Mouse (Mus musculus) left cerebral cortex, postnatal 14 days (tissue): Measurements from ENCODE around the gene Gstp1. TPM values are rescaled to one million over a fixed set of nuclear protein-coding genes. Genes with fewer than 3 reads are reported as not detected.
"Not testable (repeated sequence)": the region's sequence is repeated elsewhere in the genome, so short reads cannot be mapped to it uniquely, and the experiment has no call there.

Source experiments
- DNase-seq, 2 experiments: peaks; one replicate each; pipeline ENCODE4 v3.0.0; 2021 to 2022; ENCODE audit warnings: low spot score in 2 of 2, mixed read lengths in 1 of 2
- intact Hi-C: fragments of 180-260 bp; cut with DNase I; formaldehyde crosslinking; loops from one replicate; pipeline ENCODE4 v1.15.1; 2025
- long read RNA-seq, 2 experiments: library from polyadenylated mRNA; stranded (forward); transcript quantifications; one replicate each; pipeline ENCODE4 v2.0.0; 2021
- total RNA-seq, 2 experiments: library from RNA; stranded (reverse); gene quantifications; 2 replicates each; pipeline ENCODE4 v1.2.3; 2021

The Gstp1 gene
- total RNA-seq: 100 to 1,000 TPM; 213 to 245 TPM
- long read RNA-seq, experiment 1, transcript Gstp1-201 (7 exons, 821 nt): major isoform, 117 of 129 reads
- long read RNA-seq, experiment 1, partial matches to known transcripts: 9 of 129 reads
- long read RNA-seq, experiment 1, other reads (novel, unspliced or antisense): 2 of 129 reads
- long read RNA-seq, experiment 2, transcript Gstp1-201 (7 exons, 821 nt): major isoform, 76 of 82 reads
- long read RNA-seq, experiment 2, partial matches to known transcripts: 5 of 82 reads
- long read RNA-seq, experiment 2, other reads (novel, unspliced or antisense): 1 of 82 reads

DNA sequence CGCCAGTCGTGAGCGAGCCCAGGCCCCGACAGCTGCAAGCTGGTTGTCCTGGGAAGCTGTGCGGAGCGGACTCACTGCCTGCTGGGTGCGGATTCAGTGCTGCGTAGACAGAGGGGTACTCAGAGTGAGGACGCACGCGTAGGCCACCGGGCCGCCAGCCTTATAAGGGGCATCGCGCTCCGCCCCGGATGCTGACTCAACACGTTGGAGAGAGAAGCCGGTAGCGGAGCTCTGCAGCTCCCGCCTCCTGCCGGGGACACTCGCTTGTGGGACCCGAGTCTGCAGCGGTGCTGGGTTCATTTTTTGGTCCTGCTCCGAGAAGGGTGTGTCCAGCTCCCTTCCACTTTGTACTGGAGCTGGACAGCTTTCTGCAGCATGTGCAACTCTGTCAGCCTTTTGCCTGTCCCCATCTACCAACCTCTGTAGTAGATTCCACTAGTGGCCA is at the start of gene Gstp1:
TSS of gene Gstp1 (minus strand) at position 198 of the 445 bp plus-strand sequence.
- intact Hi-C loops: no loop called here

DNA sequence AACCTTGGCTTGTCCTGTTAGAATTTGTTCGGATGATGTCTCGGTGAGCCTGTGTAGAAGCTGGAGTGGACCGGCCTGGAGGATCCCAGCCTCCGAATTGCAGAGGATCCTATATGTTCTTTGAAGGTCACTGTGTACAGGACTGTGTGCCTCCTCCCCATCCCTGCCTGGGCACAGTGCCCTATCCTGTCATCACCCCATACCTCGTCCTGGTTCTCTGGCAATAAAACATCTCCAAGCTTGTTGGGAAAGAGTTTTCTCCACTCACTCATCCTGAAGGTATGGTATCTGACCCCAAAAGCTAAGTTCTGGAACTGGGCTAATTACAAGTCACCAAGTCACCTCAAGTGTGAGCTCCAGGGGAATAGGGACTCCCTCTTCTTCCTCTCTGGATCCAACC is 49.3 kb upstream of the Gstp1 start:
- intact Hi-C loops: loop anchor here (5.0 to 10.0 kb wide), 2 partner anchors 35 to 132 kb away; partner anchors contain the start of gene Aldh3b3

More for the DNA sequence above, at the start of gene Gstp1:
- DNase-seq: peak; percentile 80 to 87

DNA sequence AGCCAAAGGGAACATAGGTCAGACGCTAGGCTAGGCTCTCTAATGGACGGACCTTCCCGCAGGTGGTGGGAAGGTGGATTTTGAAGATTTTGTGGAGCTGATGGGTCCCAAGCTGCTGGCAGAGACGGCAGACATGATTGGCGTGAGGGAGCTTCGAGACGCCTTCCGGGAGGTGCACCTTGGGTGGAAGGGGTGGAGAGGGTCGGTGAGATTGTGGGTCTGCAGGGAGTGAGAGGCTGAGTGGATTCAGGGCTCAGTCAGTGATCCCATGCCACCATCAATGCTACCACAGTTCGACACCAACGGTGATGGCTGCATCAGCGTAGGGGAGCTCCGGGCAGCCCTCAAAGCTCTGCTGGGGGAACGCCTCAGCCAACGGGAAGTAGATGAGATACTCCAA is 48.4 kb upstream of the Gstp1 start:
- intact Hi-C loops: loop anchor here (5.0 to 10.0 kb wide), 2 partner anchors 34 to 131 kb away; partner anchors contain the start of gene Aldh3b3
- DNase-seq: no peak

More for the DNA sequence above, 49.3 kb upstream of the Gstp1 start:
- DNase-seq: no peak

DNA sequence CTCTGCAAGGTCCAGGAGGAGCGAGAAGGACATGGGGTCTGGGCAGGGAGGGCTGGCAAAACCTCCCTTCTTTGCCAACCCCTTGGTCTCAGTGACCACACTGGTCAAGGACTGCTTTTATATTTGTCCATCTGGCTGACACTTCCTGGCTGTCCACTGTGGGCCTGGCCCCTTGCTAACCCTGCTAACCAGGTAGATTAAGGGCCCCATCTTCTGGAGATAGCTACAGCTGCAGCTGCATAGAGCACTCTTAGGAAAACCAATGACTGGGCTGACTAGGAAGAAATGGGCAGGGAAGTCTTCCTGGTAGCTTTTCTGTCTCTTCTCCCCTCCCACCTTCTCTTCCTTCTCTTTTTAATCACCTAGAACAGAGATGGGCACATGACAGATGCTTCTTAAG is 47.2 kb upstream of the Gstp1 start:
- DNase-seq: no peak
- intact Hi-C loops: loop anchor here (5.0 to 10.0 kb wide), 2 partner anchors 33 to 130 kb away; partner anchors contain the start of gene Aldh3b3

- intact Hi-C loops: loop anchor here (10.0 kb wide), 1 partner anchor 129 kb away; the partner anchor contains the start of gene Aldh3b3
- no peak for DNase-seq
Measured at GRCm38 (mm10) chr19:4083826-4084225, 46.0 kb upstream of the Gstp1 start.

DNA sequence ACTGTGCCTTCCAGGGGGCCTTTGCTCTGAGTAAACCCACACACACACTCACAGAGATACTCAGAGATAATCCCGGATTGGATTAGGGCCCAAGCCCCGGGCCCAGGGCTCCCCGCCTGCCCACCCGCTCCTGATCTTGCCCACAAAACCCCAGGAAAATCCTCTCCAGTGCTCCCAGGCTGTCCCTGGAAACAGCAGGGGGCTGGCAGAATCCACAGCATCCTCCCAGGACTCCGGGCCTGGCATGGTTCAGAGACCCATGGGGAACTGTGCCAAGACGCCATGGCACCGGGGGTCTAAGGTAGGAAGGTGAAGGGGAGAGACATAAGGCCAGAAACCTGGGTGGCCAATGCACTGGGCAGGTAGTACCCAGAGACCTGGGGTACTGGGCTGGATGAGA is 45.5 kb upstream of the Gstp1 start:
- intact Hi-C loops: loop anchor here (10.0 kb wide), 1 partner anchor 129 kb away; the partner anchor contains the start of gene Aldh3b3

DNA sequence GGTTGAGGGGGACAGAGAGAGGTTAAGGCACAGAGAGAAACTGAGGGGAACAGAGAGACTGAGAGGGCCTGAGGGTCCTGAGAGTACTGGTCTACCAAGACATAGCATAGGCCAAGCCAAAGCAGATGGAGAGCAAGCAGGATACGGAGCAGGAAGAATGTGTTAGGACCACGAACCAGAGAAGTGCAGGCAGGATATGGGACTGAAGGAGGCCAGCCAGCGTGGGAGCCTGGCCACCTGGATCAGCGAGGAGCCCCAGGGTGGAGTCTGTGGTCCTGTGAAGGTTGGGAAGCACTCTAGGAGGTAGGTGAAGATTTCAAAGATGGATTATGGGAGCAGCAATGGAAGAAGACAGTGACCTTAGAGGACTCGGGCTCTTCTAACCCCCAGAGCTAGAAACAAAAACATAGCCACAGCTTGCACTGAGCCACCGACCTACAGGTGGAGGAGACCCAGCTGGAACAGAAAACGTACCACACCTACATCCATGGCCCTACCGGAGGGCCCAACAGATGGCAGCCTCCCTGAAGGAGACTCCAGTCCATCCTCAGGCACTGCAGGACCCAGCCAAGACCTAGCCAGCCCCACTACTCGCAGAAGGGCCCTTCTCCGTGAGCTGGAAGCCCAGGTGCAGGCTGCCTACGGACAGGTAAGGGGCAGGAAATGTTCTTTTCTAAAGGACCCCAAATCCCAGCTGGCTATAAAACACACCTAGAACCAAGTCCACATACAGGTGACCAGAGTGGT is 44.6 kb upstream of the Gstp1 start:
- DNase-seq: no peak
- intact Hi-C loops: loop anchor here (10.0 kb wide), 1 partner anchor 128 kb away; the partner anchor contains the start of gene Aldh3b3

More for the DNA sequence above, 45.5 kb upstream of the Gstp1 start:
- DNase-seq: no peak

DNA sequence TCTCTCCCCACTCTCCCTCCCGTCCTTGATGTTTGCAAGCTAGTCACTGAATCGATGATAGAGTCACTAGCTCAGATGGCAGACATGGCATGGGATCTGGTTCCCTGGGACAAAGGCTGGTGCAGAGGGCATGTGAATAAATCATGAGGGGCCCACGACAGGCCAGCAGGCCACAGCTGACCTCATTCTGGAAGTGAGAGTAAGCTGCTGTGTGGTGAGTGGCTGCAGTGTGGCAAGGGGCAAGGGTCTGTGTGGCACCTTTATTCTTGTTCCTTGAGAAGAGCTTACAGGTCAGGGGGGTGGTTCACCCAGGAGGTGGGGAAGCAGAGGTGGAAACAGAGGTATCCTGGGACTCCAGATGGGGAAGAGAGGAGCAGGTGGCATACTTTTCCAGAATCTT is 43.6 kb upstream of the Gstp1 start, which contains the start of gene Cabp2:
TSS of gene Cabp2 (plus strand) at position 185 of the 400 bp plus-strand sequence.
- no peak for DNase-seq
- intact Hi-C loops: loop anchor here (10.0 kb wide), 1 partner anchor 127 kb away; the partner anchor contains the start of gene Aldh3b3

- intact Hi-C loops: loop anchor here (10.0 kb wide), 1 partner anchor 126 kb away; the partner anchor contains the start of gene Aldh3b3
- no peak for DNase-seq
Measured at GRCm38 (mm10) chr19:4080511-4081009, 42.8 kb upstream of the Gstp1 start.

GRCm38 (mm10) chr19:4079594-4079993 is 41.8 kb upstream of the Gstp1 start:
- intact Hi-C loops: no loop called here

GRCm38 (mm10) chr19:4075531-4075930 is 37.7 kb upstream of the Gstp1 start:
- no peak for DNase-seq
- intact Hi-C loops: no loop called here

More at GRCm38 (mm10) chr19:4079594-4079993, 41.8 kb upstream of the Gstp1 start:
- no peak for DNase-seq

GRCm38 (mm10) chr19:4072706-4073424 is 35.1 kb upstream of the Gstp1 start:
- intact Hi-C loops: no loop called here
- no peak for DNase-seq

DNA sequence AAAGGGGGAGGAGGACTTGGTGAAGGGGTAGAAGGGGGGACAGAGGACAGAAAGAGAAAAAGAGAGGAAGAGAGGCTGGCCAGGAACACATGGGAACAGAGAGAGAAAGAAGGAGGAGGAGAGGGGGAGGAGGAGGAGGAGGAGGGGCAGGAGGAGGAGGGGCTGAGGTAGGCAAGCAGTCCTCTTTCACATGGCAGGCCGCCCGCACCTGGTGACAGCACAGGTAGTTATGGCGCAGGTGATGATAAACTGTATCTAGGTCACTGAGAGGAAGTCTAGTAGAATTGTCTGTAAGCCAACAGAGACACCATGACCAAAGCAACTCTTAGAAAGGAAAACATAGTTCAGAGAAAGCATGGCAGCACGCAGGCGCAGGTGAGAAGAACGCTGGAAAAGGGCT is 33.6 kb upstream of the Gstp1 start:
- intact Hi-C loops: no loop called here
- DNase-seq: no peak

DNA sequence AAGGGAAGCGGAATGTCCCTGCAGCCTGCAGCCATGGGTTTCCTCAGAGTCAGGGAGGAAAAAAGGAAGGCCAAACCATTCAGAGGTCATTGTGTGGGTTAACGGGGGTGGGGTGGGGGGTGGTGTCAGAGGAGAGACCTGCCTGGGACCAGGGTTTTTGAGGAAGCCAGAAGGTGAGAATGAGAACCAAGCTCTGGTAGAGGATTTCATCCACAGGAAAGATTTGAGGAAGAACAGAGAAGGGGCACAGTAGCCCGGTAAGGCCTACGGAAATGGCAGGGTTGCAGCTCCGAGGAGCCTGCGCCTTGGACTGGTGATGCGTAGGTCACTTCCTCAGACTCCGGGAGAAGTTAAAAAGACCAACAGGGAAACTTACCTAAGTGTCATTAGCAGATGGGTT is 33.0 kb upstream of the Gstp1 start:
- intact Hi-C loops: no loop called here
- no peak for DNase-seq

- intact Hi-C loops: no loop called here
- no peak for DNase-seq
Measured at GRCm38 (mm10) chr19:4070311-4070710, 32.5 kb upstream of the Gstp1 start.

DNA sequence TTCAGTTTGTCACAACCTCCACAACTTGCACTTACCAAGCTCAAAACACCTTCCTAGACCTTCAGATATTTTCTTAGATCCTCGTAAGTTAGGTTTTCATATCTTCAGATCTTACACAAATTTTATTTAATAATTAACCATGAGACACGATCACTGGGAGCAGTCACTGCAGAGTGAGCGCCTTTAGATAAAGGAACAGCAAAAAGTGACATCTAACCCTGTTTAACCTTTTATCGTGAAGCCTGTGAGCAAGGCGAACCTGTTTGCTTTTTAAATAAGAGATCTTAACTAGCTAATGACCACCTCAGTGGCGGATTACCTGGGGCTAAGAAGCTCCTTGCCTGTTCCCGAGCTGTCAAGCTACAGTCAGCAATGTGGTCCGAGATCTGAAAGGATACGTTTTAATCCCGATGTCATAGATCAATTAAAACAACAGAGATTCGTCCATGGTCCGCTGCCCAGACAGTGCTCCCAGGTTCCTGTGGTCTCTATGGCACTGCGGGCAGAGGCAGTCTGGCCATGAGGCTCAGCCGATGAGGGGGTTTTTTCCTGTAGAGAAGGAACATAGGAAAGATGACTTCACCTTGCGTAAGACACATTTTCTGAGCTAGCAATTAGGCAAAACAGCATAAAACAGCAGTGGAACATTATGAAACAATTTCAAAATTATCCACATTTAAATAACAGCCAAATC is 31.1 kb upstream of the Gstp1 start:
- intact Hi-C loops: no loop called here
- no peak for DNase-seq

DNA sequence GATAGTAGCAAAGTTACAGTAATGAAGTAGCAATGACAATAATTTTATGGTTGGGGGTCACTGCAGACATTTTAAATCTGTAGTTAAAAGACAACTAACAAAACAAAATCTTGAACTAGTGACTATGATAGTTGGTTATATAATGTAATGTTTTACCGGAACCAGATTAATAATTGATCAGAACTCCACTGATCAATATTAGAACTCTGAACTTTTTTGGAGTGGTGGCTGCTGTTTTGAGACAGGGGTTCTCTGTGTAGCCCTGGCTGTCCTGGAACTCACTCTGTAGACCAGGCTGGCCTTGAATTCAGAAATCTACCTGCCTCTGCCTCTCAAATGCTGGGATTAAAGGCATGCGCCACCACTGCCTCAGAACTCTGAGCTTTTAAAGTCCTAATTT is 30.5 kb upstream of the Gstp1 start:
- intact Hi-C loops, DNase-seq: not testable (repeated sequence)

DNA sequence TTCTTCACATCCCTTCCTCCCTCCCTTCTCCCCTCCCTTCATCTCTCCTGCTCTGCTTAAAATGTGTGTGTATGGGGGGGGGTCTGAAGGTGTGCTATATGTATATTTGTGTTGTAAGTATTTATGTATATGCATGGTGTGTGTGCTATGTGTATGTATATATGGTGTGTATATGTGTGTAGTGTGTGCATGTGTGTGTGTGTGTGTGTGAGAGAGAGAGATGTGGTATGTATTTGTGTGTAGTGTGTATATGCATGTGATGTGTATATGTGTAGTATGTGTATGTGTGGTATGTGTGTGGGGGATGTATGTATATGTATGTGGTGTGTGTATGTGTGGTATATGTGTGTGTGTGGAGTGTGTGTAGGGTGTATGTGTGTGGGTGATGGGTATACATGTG is 29.1 kb upstream of the Gstp1 start:
- intact Hi-C loops: no loop called here
- DNase-seq: no peak

- intact Hi-C loops: no loop called here
- DNase-seq: no peak
Measured at GRCm38 (mm10) chr19:4066280-4066679, 28.5 kb upstream of the Gstp1 start.
